Mouse (Mus musculus) CH12.LX (cell line): ENCODE data around the gene Mmadhc. TPM values are rescaled to one million over a fixed set of nuclear protein-coding genes. Genes with fewer than 3 reads are reported as not detected.

Experiments
- DNase-seq: peaks from one replicate; pipeline ENCODE4 v3.0.0-alpha.2; 2013; ENCODE audit errors: extremely low read depth
- H3K27ac ChIP-seq: 2 replicates; pipeline ENCODE4 v1.5.1; 2012; ENCODE audit warnings: low read depth, mild to moderate bottlenecking, control low read depth, moderate library complexity; ENCODE audit not compliant: insufficient read depth
- H3K27me3 ChIP-seq: replicated peaks from 2 replicates; pipeline ENCODE3; 2012; ENCODE audit warnings: inconsistent platforms
- H3K36me3 ChIP-seq, 2 experiments: replicated peaks in 1 of 2; 2 replicates each; pipeline versions ENCODE3 to v1.6.1; 2012; ENCODE audit warnings: inconsistent platforms in 1 of 2, low read length in 1 of 2, mild to moderate bottlenecking in 1 of 2, mixed read lengths in 1 of 2, moderate library complexity in 1 of 2; ENCODE audit not compliant: control insufficient read depth in 1 of 2, insufficient read depth in 1 of 2
- H3K4me1 ChIP-seq, 2 experiments: 2 replicates each; pipeline ENCODE4 v1.6.1; 2012; ENCODE audit warnings: inconsistent platforms in 1 of 2, moderate library complexity in 1 of 2; ENCODE audit not compliant: insufficient read depth in 2 of 2, control insufficient read depth in 1 of 2
- H3K4me2 ChIP-seq: 2 replicates; pipeline ENCODE4 v1.6.1; 2012; ENCODE audit warnings: low read depth, mild to moderate bottlenecking, control low read depth; ENCODE audit not compliant: poor library complexity, insufficient read depth, severe bottlenecking
- H3K4me3 ChIP-seq, 3 experiments: fragments of 150-350 bp in 1 of 3; sonication (generic) in 1 of 3; replicated peaks in 1 of 3; 2 replicates each; pipeline versions ENCODE3 to v1.5.1; 2011 to 2012; ENCODE audit warnings: low read depth in 2 of 3, low read length in 2 of 3, mild to moderate bottlenecking in 2 of 3, moderate library complexity in 2 of 3, control low read depth in 1 of 3, improper control_type of control experiment in 1 of 3, inconsistent platforms in 1 of 3, mixed read lengths in 1 of 3; ENCODE audit not compliant: poor library complexity in 1 of 3
- H3K79me2 ChIP-seq: replicated peaks from 2 replicates; pipeline ENCODE4 v1.6.1; 2012; ENCODE audit warnings: mild to moderate bottlenecking, moderate library complexity; ENCODE audit not compliant: control insufficient read depth, poor library complexity, insufficient read depth, severe bottlenecking; ENCODE audit errors: extremely low read depth
- H3K9ac ChIP-seq: 2 replicates; pipeline ENCODE4 v1.6.1; 2012; ENCODE audit warnings: low read depth, mild to moderate bottlenecking, control low read depth, moderate library complexity; ENCODE audit not compliant: insufficient read depth
- H3K9me3 ChIP-seq: replicated peaks from 2 replicates; pipeline ENCODE3; 2012; ENCODE audit warnings: low read length, inconsistent platforms, mixed read lengths
- ELF1 ChIP-seq: IDR thresholded peaks from 2 replicates; pipeline ENCODE4 v1.6.1; 2014; ENCODE audit warnings: low read depth, mild to moderate bottlenecking, inconsistent platforms, low read length, improper control_type of control experiment
- ETS1 ChIP-seq: conservative IDR thresholded peaks from 2 replicates; pipeline ENCODE4 v1.6.1; 2012; ENCODE audit warnings: low read depth, mild to moderate bottlenecking, inconsistent platforms, low read length, improper control_type of control experiment, moderate library complexity
- HCFC1 ChIP-seq: IDR thresholded peaks from 2 replicates; pipeline ENCODE4 v1.6.1; 2012; ENCODE audit warnings: low read depth, mild to moderate bottlenecking, inconsistent platforms, low read length, improper control_type of control experiment
- IRF4 ChIP-seq: IDR thresholded peaks from 2 replicates; pipeline ENCODE4 v1.6.1; 2014; ENCODE audit warnings: low read depth, mild to moderate bottlenecking, inconsistent platforms, low read length, improper control_type of control experiment
- JUND ChIP-seq: conservative IDR thresholded peaks from 2 replicates; pipeline ENCODE4 v1.6.1; 2011; ENCODE audit warnings: low read depth, low read length, improper control_type of control experiment
- KAT2A ChIP-seq: IDR thresholded peaks from 2 replicates; pipeline ENCODE4 v1.6.1; 2012; ENCODE audit warnings: low read length, improper control_type of control experiment, inconsistent platforms; ENCODE audit not compliant: insufficient replicate concordance
- MAFK ChIP-seq: IDR thresholded peaks from 2 replicates; pipeline ENCODE4 v1.6.1; 2011; ENCODE audit warnings: low read length, improper control_type of control experiment; ENCODE audit not compliant: insufficient replicate concordance
- MAX ChIP-seq: IDR thresholded peaks from 2 replicates; pipeline ENCODE4 v1.6.1; 2011; ENCODE audit warnings: low read length, improper control_type of control experiment
- MAZ ChIP-seq: IDR thresholded peaks from 2 replicates; pipeline ENCODE4 v1.6.1; 2012; ENCODE audit warnings: low read depth, mild to moderate bottlenecking, inconsistent platforms, low read length, improper control_type of control experiment, moderate library complexity
- RCOR1 ChIP-seq: conservative IDR thresholded peaks from 2 replicates; pipeline ENCODE4 v1.6.1; 2012; ENCODE audit warnings: low read depth, mild to moderate bottlenecking, inconsistent platforms, low read length, improper control_type of control experiment
- TBP ChIP-seq: conservative IDR thresholded peaks from 2 replicates; pipeline ENCODE4 v1.6.1; 2011; ENCODE audit warnings: low read depth, low read length, improper control_type of control experiment
- TCF12 ChIP-seq: IDR thresholded peaks from 2 replicates; pipeline ENCODE4 v1.6.1; 2014; ENCODE audit warnings: low read depth, mild to moderate bottlenecking, inconsistent platforms, low read length, improper control_type of control experiment
- USF1 ChIP-seq: IDR thresholded peaks from 2 replicates; pipeline ENCODE4 v1.6.1; 2014; ENCODE audit warnings: low read depth, mild to moderate bottlenecking, inconsistent platforms, low read length, improper control_type of control experiment
- ZC3H11A ChIP-seq: IDR thresholded peaks from 2 replicates; pipeline ENCODE4 v1.6.1; 2012; ENCODE audit warnings: low read depth, mild to moderate bottlenecking, inconsistent platforms, low read length, improper control_type of control experiment
- ZKSCAN1 ChIP-seq: IDR thresholded peaks from 2 replicates; pipeline ENCODE4 v1.6.1; 2012; ENCODE audit warnings: low read depth, inconsistent platforms, low read length, improper control_type of control experiment, borderline replicate concordance
- ZNF384 ChIP-seq: IDR thresholded peaks from 2 replicates; pipeline ENCODE4 v1.6.1; 2012; ENCODE audit warnings: low read depth, low read length, improper control_type of control experiment, inconsistent platforms
- dilution Hi-C: fragments of 300-500 bp; cut with MboI; formaldehyde crosslinking; loops from 2 replicates; pipeline ENCODE4 v1.14.3; 2020; ENCODE audit warnings: low sequenced_read_pairs; ENCODE audit not compliant: extremely low pct_unique_long_range_greater_than_20kb, extremely low pct_ligation_motif_present
- in situ Hi-C: fragments of 300-500 bp; cut with MboI; formaldehyde crosslinking; loops from 3 replicates; pipeline ENCODE4 v1.14.3; 2019; ENCODE audit warnings: low sequenced_read_pairs, low pct_ligation_motif_present, low pct_unique_long_range_greater_than_20kb, mixed read lengths
- polyA plus RNA-seq: library from polyadenylated mRNA; unstranded; fragments of >175 nt; gene quantifications from 2 replicates; pipeline ENCODE4 v1.2.1, GENCODE M21; 2012; ENCODE audit warnings: low read depth; ENCODE audit not compliant: insufficient read length
- total RNA-seq, 2 experiments: library from RNA; depleted of rRNA; stranded (reverse); fragments of 300-350 nt in 1 of 2; fragments of >200 nt in 1 of 2; gene quantifications; 2 replicates each; pipeline ENCODE4 v1.2.3; 2012 to 2014

The Mmadhc gene
- total and polyA plus RNA-seq, 3 experiments: 74.9 to 142 (median 99.1) TPM

DNA sequence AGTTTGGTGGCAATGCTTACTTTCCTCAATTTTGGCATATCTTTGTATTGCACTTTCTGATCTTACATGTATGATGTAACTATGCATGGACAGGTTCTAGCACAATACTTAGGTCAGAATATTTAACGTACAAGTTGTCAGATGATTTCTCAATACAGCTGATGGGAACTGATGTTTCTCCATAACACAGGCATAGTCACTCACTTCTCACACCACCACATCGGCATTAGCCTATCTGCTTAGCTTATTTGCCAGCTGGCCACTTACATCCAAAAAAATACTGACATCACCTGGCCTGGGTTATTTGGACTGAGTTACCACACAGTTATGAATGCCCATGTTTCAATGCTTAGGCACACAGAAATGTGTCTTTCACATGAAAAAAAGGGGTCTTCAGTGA is 2.5 kb downstream of the Mmadhc start:
- in situ Hi-C loops (no loop called here), dilution Hi-C loops (no loop called here)
- Histone ChIP-seq H3K4me2 (peak overlapping the region; percentile 57; the same call in 1 of the 2 replicates), H3K4me3 (no peak overlapping the region), H3K36me3 (peaks cover 9 to 27% of the 10 kb centered on the region in 2 experiments), H3K9me3 (no peaks in the 10 kb centered on the region), H3K79me2 (peaks cover 35% of the 10 kb centered on the region), H3K9ac (peak overlapping the region; percentile 30; the same call in 1 of the 2 replicates), H3K27ac (no peak overlapping the region), H3K4me1 (peaks cover 7 to 39% of the 10 kb centered on the region in 2 experiments; a peak in 3 of 4 replicates), H3K27me3 (no peaks in the 10 kb centered on the region)
- TF ChIP-seq ZC3H11A (no peak), HCFC1 (no peak), JUND (no peak), ETS1 (no peak), TBP (no peak), MAX (no peak), IRF4 (no peak), TCF12 (no peak), USF1 (no peak)
- no peak for DNase-seq

DNA sequence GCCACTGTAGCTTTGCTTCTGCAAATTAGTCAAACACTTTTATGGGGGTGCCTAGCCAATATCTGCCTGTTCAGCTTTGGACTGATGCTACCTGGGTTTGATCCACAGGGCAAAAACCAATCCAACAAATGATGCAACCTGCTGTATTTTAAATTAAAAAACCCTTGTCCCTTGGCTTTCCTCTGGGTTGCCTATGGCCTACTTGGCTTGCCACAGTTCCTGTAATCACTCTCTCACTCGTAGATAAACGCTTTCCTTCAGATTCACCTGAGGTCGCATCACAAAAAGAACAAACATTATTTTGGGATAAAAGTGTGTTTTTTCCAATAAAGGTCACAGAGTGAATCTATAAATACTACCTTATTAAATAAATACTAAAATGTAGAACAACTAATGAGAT is 3.0 kb downstream of the Mmadhc start:
- DNase-seq: no peak
- H3K27ac ChIP-seq: no peak overlapping the region
- H3K79me2 ChIP-seq: peaks cover 35% of the 10 kb centered on the region
- H3K4me2 ChIP-seq: no peak overlapping the region
- no peaks in the 10 kb centered on the region for H3K9me3 ChIP-seq
- dilution Hi-C loops: no loop called here
- H3K36me3 ChIP-seq: peaks cover 11 to 32% of the 10 kb centered on the region in 2 experiments
- H3K4me1 ChIP-seq: peaks cover 7 to 39% of the 10 kb centered on the region in 2 experiments; a peak in 3 of 4 replicates
- TF ChIP-seq ELF1 (no peak), ZNF384 (no peak), KAT2A (no peak), USF1 (no peak), ZKSCAN1 (no peak)
- TF ChIP-seq, all 38 proteins: peak for 0
- in situ Hi-C loops: no loop called here
- H3K27me3 ChIP-seq: no peaks in the 10 kb centered on the region
- H3K9ac ChIP-seq: no peak overlapping the region
- H3K4me3 ChIP-seq: no peak overlapping the region

DNA sequence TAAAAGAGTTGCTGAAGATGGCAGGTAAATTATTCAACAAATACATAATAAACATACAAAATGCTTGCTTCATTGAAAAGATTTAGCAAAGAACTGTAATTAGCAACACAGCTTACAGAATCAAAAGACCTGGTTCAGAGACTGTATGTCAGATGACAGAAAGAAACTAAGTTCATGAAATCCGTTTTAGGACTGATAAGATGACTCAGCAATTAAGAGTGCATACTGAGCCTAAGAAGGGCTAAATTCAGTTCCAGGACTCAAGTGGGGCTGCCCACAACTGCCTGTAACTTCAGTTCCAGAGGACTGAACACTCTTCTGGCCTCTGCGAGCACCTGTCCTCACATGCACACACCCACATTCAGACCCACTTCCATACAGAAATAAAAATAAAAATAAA is 4.7 kb downstream of the Mmadhc start:
- no peak overlapping the region for H3K9ac ChIP-seq
- H3K27me3 ChIP-seq: no peaks in the 10 kb centered on the region
- in situ Hi-C loops (no loop called here), dilution Hi-C loops (no loop called here)
- peak; percentile 36 for DNase-seq
- H3K36me3 ChIP-seq: peaks cover 23 to 48% of the 10 kb centered on the region in 2 experiments
- H3K4me2 ChIP-seq: peak overlapping the region; percentile 56; the same call in 1 of the 2 replicates
- peaks cover 35% of the 10 kb centered on the region for H3K79me2 ChIP-seq
- H3K4me3 ChIP-seq: no peak overlapping the region
- H3K9me3 ChIP-seq: no peaks in the 10 kb centered on the region
- no peak for TF ChIP-seq RCOR1
- TF ChIP-seq MAZ: no peak
- peak; percentile 96 for TF ChIP-seq MAFK
- no peak for TF ChIP-seq MAX
- H3K27ac ChIP-seq: no peak overlapping the region
- peaks cover 7 to 33% of the 10 kb centered on the region in 2 experiments; a peak in 3 of 4 replicates for H3K4me1 ChIP-seq
